Mouse (Mus musculus): Measurements from ENCODE around the gene Fkbpl.

GRCm38 (mm10) chr17:34653746-34654285 lies 9.3 kb downstream of the Fkbpl start:
- TF ChIP-seq POLR2A (IDR thresholded peaks at IDR 0.05; ENCODE audit: low read depth, low read length) (no peak), CTCF (IDR thresholded peaks at IDR 0.05; ENCODE audit: extremely low read depth, insufficient read depth, insufficient read length, insufficient replicate concordance) (peak; percentile 49; the same call in 1 of the 2 replicates)

Measured in spleen, adult 2 months (tissue).